ENCODE assay signal across 13 mouse cellular contexts in genomic region chr4:100230245-100230644, GRCm38 (mm10).
"Had no signal": no experiment of that assay in that cellular context is flagged by ENCODE, and none has a peak within 500 bp of the region (broad histone marks: within the 10 kb centered on the region; RNA-seq: fewer than 3 reads in every experiment).

No protein-coding gene starts in this region.

- H3K4me2 ChIP-seq: liver, embryonic 13.5 days; lung, embryonic 15.5 days; neural tube, embryonic 15.5 days had no signal

- H3K27me3 ChIP-seq: liver, embryonic 13.5 days; lung, embryonic 15.5 days; neural tube, embryonic 15.5 days had no signal

- H3K9ac ChIP-seq: liver, embryonic 13.5 days; liver, postnatal 0 days; lung, embryonic 15.5 days; neural tube, embryonic 15.5 days had no signal

- H3K4me1 ChIP-seq: neural tube, embryonic 15.5 days had no signal

- DNase-seq: kidney, postnatal 25 days; liver, embryonic 13.5 days; liver, postnatal 0 days; lung, postnatal 14 days; midbrain, embryonic 14.5 days; thymus, postnatal 4 days had no signal

- H3K9me3 ChIP-seq: limb, embryonic 10.5 days; liver, embryonic 13.5 days; lung, embryonic 15.5 days; neural tube, embryonic 15.5 days had no signal

- H3K36me3 ChIP-seq: limb, embryonic 10.5 days; liver, embryonic 13.5 days; lung, embryonic 15.5 days; neural tube, embryonic 15.5 days had no signal

- H3K27ac ChIP-seq: left cerebral cortex, adult 2 months; limb, embryonic 10.5 days; liver, embryonic 13.5 days; lung, embryonic 15.5 days; macrophage; neural tube, embryonic 15.5 days; stomach, postnatal 0 days had no signal

- H3K4me3 ChIP-seq: left cerebral cortex, adult 2 months; limb, embryonic 10.5 days; liver, embryonic 13.5 days; lung, embryonic 15.5 days; myocyte; neural tube, embryonic 15.5 days had no signal
